Mouse (Mus musculus) lung, postnatal 0 days (tissue): ENCODE data around the gene Ntn4. TPM values are rescaled to one million over a fixed set of nuclear protein-coding genes. Genes with fewer than 3 reads are reported as not detected.

Experiments
- ATAC-seq: fragments of 200-750 bp; cut with Nextera tagmentation; 2 replicates; pipeline ENCODE4 v1.8.0; 2017; ENCODE audit warnings: moderate library complexity
- DNase-seq: peaks from one replicate; pipeline ENCODE4 v3.0.0-alpha.2; 2016; ENCODE audit warnings: low spot score
- H3K27ac ChIP-seq: fragments of 300-500 bp; sonication (generic); 2 replicates; pipeline ENCODE4 v1.5.1; 2014; ENCODE audit warnings: antibody characterized with exemption, mild to moderate bottlenecking, low read length, mixed read lengths
- H3K27me3 ChIP-seq: fragments of 300-500 bp; sonication (generic); replicated peaks from 2 replicates; pipeline ENCODE4 v1.6.1; 2014; ENCODE audit warnings: low read length, mixed read lengths; ENCODE audit not compliant: insufficient read depth
- H3K36me3 ChIP-seq: fragments of 300-500 bp; sonication (generic); 2 replicates; pipeline ENCODE4 v1.6.1; 2014; ENCODE audit warnings: low read length, mixed read lengths; ENCODE audit not compliant: insufficient read depth
- H3K4me1 ChIP-seq: fragments of 300-500 bp; sonication (generic); 2 replicates; pipeline ENCODE4 v1.6.1; 2014; ENCODE audit warnings: antibody characterized with exemption, low read depth, low read length, mixed read lengths; ENCODE audit not compliant: insufficient read depth
- H3K4me2 ChIP-seq: fragments of 300-500 bp; sonication (generic); replicated peaks from 2 replicates; pipeline ENCODE4 v1.6.1; 2014; ENCODE audit warnings: low read depth, mild to moderate bottlenecking, low read length, moderate library complexity, mixed read lengths
- H3K4me3 ChIP-seq: fragments of 300-500 bp; sonication (generic); 2 replicates; pipeline ENCODE4 v1.5.1; 2014; ENCODE audit warnings: low read depth, low read length
- H3K9ac ChIP-seq: fragments of 300-500 bp; sonication (generic); replicated peaks from 2 replicates; pipeline ENCODE4 v1.6.1; 2014; ENCODE audit warnings: low read depth, mild to moderate bottlenecking
- H3K9me3 ChIP-seq: fragments of 300-500 bp; sonication (generic); 2 replicates; pipeline ENCODE4 v1.6.1; 2016; ENCODE audit warnings: low read length, mixed read lengths
- CTCF ChIP-seq: IDR thresholded peaks from 2 replicates; pipeline ENCODE4 v1.5.1; 2016; ENCODE audit warnings: antibody characterized with exemption, mild to moderate bottlenecking
- EP300 ChIP-seq: IDR thresholded peaks from 2 replicates; pipeline ENCODE4 v1.6.1; 2016; ENCODE audit warnings: antibody characterized with exemption, mild to moderate bottlenecking, control low read depth
- WGBS: fragments of 180-500 bp; shearing (Covaris S2); extraction: QIAGEN DNeasy Blood & Tissue Kit; methylation state at CpG from one replicate; pipeline ENCODE4 v1.1.7; 2014; 5-methylcytosine and 5-hydroxymethylcytosine counted together
- polyA plus RNA-seq: library from polyadenylated mRNA; unstranded; fragments of >200 nt; fragmentation: Nextera tagmentation; extraction: Ambion mirVana; gene quantifications from 2 replicates; pipeline ENCODE4 v1.2.1, GENCODE M21; 2015

The Ntn4 gene
- polyA plus RNA-seq, 1 experiment from 2014 or later, result 1.4 TPM

DNA sequence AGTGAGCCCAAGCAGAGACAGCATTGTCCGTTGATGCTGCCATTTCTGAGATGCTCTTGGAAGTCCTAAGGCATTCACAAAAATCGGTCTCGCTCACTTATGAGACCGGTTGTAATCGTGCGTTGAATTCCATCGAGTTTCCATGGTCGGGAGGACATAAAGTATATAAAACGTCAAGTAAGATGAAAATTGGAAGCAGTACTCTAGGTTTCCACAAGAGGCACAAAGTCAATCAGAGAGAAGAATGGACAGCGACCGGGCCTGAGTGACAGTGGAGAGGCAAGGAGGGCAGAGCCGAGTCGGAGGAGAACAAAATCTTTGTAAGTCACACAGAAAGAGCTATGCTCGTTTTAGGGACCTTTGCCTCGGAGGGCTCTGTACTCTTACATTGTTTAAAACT is 14.9 kb downstream of the Ntn4 start:
- Histone ChIP-seq H3K9ac (no peak overlapping the region), H3K4me1 (no peaks in the 10 kb centered on the region), H3K4me3 (no peak overlapping the region), H3K9me3 (no peaks in the 10 kb centered on the region), H3K27ac (no peak overlapping the region), H3K36me3 (no peaks in the 10 kb centered on the region), H3K4me2 (no peak overlapping the region), H3K27me3 (no peaks in the 10 kb centered on the region)
- WGBS, result 73% methylated on average over 15 of the region's 15 CpGs
- TF ChIP-seq EP300 (no peak), CTCF (peak; percentile 44)
- DNase-seq (no peak), ATAC-seq (no peak)

DNA sequence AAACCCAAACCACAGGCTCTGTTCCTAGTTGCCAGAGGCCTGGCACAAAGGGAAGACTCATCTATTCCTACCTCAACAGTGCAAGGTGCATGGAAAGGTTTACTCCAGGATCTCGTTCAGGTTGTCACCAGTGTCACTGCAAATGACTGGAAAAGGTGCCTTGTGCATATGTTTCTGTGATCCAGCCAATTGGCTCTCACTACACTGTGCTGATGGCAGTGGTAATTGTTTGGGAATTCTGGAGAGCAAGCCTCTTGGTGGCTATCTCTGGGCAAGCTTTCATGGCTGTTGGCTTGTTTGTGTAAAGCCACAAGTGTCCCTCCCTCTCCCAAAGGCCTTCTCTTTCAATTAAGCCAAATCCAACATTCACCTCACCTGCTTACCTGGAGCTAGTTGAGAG is 19.3 kb downstream of the Ntn4 start:
- Histone ChIP-seq H3K4me3 (no peak overlapping the region), H3K27me3 (no peaks in the 10 kb centered on the region), H3K4me2 (no peak overlapping the region), H3K9me3 (no peaks in the 10 kb centered on the region), H3K9ac (no peak overlapping the region), H3K4me1 (no peaks in the 10 kb centered on the region), H3K36me3 (no peaks in the 10 kb centered on the region), H3K27ac (no peak overlapping the region)
- ATAC-seq, result no peak
- DNase-seq, result no peak
- TF ChIP-seq CTCF, result no peak
- no peak for TF ChIP-seq EP300
- WGBS, result 86% methylated on average over 1 of the region's 1 CpGs

DNA sequence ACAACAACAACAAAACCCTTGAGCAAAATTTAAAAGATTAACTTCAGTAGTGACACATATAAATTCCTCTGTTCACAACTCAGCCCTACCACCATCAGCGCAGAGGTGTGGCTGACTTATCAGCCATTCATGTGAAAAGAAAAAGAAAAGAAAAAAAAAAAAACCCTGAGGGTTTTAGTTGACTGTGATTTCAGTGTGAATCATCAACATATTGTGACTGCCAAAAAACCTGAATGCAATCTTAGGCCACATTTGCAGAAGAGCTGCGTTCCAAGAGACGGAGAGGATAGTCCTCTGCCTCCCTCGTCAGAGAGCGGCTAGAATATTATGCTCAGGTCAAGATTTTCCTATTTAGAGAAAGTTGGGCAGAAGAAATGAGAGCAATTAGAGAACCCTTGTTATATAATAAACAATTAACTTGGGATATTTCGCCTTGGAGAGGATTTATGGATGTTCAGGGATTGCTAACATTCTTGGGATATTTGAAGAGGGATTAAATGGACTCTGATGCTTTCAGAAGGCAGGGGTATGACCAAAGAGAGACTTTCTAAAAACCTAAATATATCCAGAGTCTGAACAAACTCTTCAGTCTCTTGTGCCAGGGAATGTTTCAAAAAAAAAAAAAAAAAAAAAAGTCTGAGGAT is 21.0 kb downstream of the Ntn4 start:
- Histone ChIP-seq H3K36me3 (no peaks in the 10 kb centered on the region), H3K27me3 (no peaks in the 10 kb centered on the region), H3K4me1 (no peaks in the 10 kb centered on the region), H3K4me2 (no peak overlapping the region), H3K27ac (no peak overlapping the region), H3K9me3 (no peaks in the 10 kb centered on the region), H3K4me3 (no peak overlapping the region), H3K9ac (no peak overlapping the region)
- WGBS, result 61% methylated on average over 6 of the region's 6 CpGs
- ATAC-seq, result no peak
- no peak for TF ChIP-seq EP300
- no peak for TF ChIP-seq CTCF
- peak; percentile 32 for DNase-seq

DNA sequence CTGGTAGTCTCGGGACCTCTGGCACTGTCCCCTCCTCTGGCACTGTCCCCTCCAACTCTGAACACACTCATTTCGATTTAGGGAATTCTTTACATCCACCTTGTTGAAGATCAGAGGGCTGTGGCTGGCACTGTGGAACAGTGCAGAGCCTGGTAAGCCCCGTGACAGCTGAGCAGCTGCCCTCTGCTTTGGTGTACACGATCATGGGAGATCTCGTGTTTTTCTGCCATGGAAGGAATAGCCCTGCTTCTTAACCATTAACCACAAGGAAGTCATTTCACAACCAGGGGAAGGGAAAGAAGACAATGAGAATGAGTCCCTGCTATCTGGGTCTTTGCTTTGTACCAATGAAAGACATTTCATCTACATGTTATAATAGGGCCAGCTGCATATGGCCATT is 21.5 kb downstream of the Ntn4 start:
- DNase-seq, result peak; percentile 21
- Histone ChIP-seq H3K4me3 (no peak overlapping the region), H3K27me3 (no peaks in the 10 kb centered on the region), H3K4me1 (no peaks in the 10 kb centered on the region), H3K4me2 (no peak overlapping the region), H3K27ac (no peak overlapping the region), H3K9me3 (no peaks in the 10 kb centered on the region), H3K36me3 (no peaks in the 10 kb centered on the region), H3K9ac (no peak overlapping the region)
- TF ChIP-seq EP300, result no peak
- no peak for TF ChIP-seq CTCF
- 35% methylated on average over 5 of the region's 5 CpGs for WGBS
- no peak for ATAC-seq

DNA sequence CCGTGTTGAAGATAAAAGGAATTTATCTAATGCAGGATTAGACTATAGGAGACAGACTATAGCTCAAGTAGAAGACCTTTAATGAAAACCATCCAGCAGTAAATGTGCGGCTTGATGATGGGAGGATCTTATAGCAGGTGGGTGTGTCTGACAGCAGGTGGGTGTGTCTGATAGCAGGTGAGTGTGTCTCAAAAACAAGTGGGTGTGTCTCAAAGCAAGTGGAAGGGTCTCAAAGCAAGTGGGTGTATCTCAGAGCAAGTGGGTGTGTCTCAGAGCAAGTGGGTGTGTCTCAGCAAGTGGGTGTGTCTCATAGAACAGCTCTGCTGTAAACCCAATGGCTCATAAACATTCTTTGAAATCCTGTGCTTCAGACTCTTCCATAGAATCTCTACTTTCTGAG is 25.7 kb downstream of the Ntn4 start:
- no peak for TF ChIP-seq EP300
- no peak for TF ChIP-seq CTCF
- peak; percentile 43 for ATAC-seq

DNA sequence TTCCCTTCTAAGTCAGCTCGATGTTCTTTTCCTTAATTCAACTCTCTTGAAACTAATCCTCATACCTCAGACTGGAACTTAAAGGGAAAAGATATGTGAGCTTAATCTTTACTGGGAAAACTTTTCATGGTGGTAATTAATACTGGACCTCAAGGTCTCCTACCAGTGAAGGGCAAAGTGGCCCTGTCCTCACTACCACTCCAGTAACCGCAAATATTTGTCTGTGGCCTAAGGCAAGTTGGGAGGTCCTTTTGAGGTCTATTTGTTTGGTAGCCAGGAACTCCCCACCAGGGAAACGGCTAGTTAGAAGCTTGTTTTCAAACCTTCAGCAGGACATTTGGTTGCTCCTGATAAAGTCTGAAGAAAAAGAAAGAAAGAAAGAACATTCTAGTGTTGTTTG is 26.5 kb downstream of the Ntn4 start:
- Histone ChIP-seq H3K27me3 (no peaks in the 10 kb centered on the region), H3K9me3 (no peaks in the 10 kb centered on the region), H3K4me3 (no peak overlapping the region), H3K4me1 (no peaks in the 10 kb centered on the region), H3K4me2 (no peak overlapping the region), H3K27ac (no peak overlapping the region), H3K9ac (no peak overlapping the region), H3K36me3 (no peaks in the 10 kb centered on the region)
- TF ChIP-seq EP300, result no peak
- ATAC-seq, result no peak
- WGBS, result 45% methylated on average over 3 of the region's 3 CpGs
- peak; percentile 41 for DNase-seq

More for the DNA sequence above, 25.7 kb downstream of the Ntn4 start:
- Histone ChIP-seq H3K9me3 (no peaks in the 10 kb centered on the region), H3K27ac (no peak overlapping the region), H3K4me3 (no peak overlapping the region), H3K4me2 (no peak overlapping the region), H3K4me1 (no peaks in the 10 kb centered on the region), H3K9ac (no peak overlapping the region), H3K27me3 (no peaks in the 10 kb centered on the region), H3K36me3 (no peaks in the 10 kb centered on the region)
- 64% methylated on average over 2 of the region's 2 CpGs for WGBS
- no peak for DNase-seq
